Mouse (Mus musculus) frontal cortex, postnatal 25 days (tissue): ENCODE measurements around the gene Ormdl2.

Source experiments
- DNase-seq, 2 experiments: peaks; one replicate each; pipeline ENCODE4 v3.0.0; 2022; ENCODE audit warnings: low spot score in 2 of 2

Ormdl2 gene

GRCm38 (mm10) chr10:128803771-128804270, 17.6 kb downstream of the Ormdl2 start, which contains the start of gene Dnajc14:
TSS of gene Dnajc14 (plus strand) at chr10:128804062.
- DNase-seq = peak; percentile 42 to 47

- DNase-seq = no peak
Observed at GRCm38 (mm10) chr10:128803361-128803760, 18.1 kb downstream of the Ormdl2 start.

- DNase-seq = no peak
Observed at GRCm38 (mm10) chr10:128802956-128803355, 18.5 kb downstream of the Ormdl2 start.

- no peak for DNase-seq
Observed at GRCm38 (mm10) chr10:128801981-128802495, 19.4 kb downstream of the Ormdl2 start.

- DNase-seq = no peak
Observed at GRCm38 (mm10) chr10:128798676-128799075, 22.8 kb downstream of the Ormdl2 start.

GRCm38 (mm10) chr10:128795581-128795980, 25.9 kb downstream of the Ormdl2 start:
- no peak for DNase-seq

- DNase-seq = no peak
Observed at GRCm38 (mm10) chr10:128794391-128794790, 27.1 kb downstream of the Ormdl2 start.

GRCm38 (mm10) chr10:128793258-128793657, 28.2 kb downstream of the Ormdl2 start:
- DNase-seq = no peak

GRCm38 (mm10) chr10:128792041-128792440, 29.4 kb downstream of the Ormdl2 start:
- DNase-seq = no peak

GRCm38 (mm10) chr10:128790398-128791124, 30.9 kb downstream of the Ormdl2 start, which contains the start of gene Mmp19:
TSS of gene Mmp19 (plus strand) at chr10:128790910.
- no peak for DNase-seq

- no peak for DNase-seq
Observed at GRCm38 (mm10) chr10:128780200-128780599, 41.2 kb downstream of the Ormdl2 start.

GRCm38 (mm10) chr10:128779011-128779795, 42.2 kb downstream of the Ormdl2 start:
- no peak for DNase-seq

GRCm38 (mm10) chr10:128778441-128778840, 43.0 kb downstream of the Ormdl2 start:
- no peak for DNase-seq

GRCm38 (mm10) chr10:128773685-128774084, 47.8 kb downstream of the Ormdl2 start:
- DNase-seq = no peak

- no peak for DNase-seq
Observed at GRCm38 (mm10) chr10:128772895-128773294, 48.5 kb downstream of the Ormdl2 start.
